Mouse (Mus musculus) G1E (cell line): ENCODE measurements around the gene Tecpr2. TPM values are rescaled to one million over a fixed set of nuclear protein-coding genes. Genes with fewer than 3 reads are reported as not detected.

ENCODE experiments used
- ATAC-seq: 2 replicates; pipeline ENCODE4 v1.8.0; 2016; ENCODE audit warnings: mild to moderate bottlenecking; ENCODE audit not compliant: insufficient number of reproducible peaks, poor library complexity, low FRiP score, severe bottlenecking; ENCODE audit errors: extremely low read depth
- DNase-seq: peaks from one replicate; pipeline ENCODE4 v3.0.0; 2012; ENCODE audit warnings: low spot score
- H3K27me3 ChIP-seq: 2 replicates; pipeline ENCODE4 v1.6.1; 2012; ENCODE audit warnings: mild to moderate bottlenecking, low read length, inconsistent platforms; ENCODE audit not compliant: insufficient read depth
- H3K36me3 ChIP-seq: replicated peaks from 2 replicates; pipeline ENCODE3; 2012; ENCODE audit warnings: mild to moderate bottlenecking, inconsistent platforms
- H3K4me1 ChIP-seq: 2 replicates; pipeline ENCODE4 v1.6.1; 2012; ENCODE audit warnings: low read depth, low read length, inconsistent platforms, mixed read lengths; ENCODE audit not compliant: insufficient read depth
- H3K4me3 ChIP-seq: 2 replicates; pipeline ENCODE4 v1.5.1; 2012; ENCODE audit warnings: low read depth, mild to moderate bottlenecking, inconsistent platforms, low read length, moderate library complexity, mixed read lengths
- H3K9me3 ChIP-seq: replicated peaks from 2 replicates; pipeline ENCODE4 v1.6.1; 2012; ENCODE audit warnings: inconsistent platforms
- CTCF ChIP-seq: IDR thresholded peaks from 2 replicates; pipeline ENCODE4 v1.5.1; 2012; ENCODE audit warnings: low read depth, low read length, inconsistent platforms, mixed read lengths
- GATA1 ChIP-seq: IDR thresholded peaks from 2 replicates; pipeline ENCODE4 v1.6.1; 2012; ENCODE audit warnings: borderline replicate concordance, low read length, inconsistent platforms, mixed read lengths
- GATA2 ChIP-seq: IDR thresholded peaks from 2 replicates; pipeline ENCODE4 v1.6.1; 2012; ENCODE audit warnings: low read depth, low read length, inconsistent platforms, borderline replicate concordance
- POLR2AphosphoS5 ChIP-seq: IDR thresholded peaks from 2 replicates; pipeline ENCODE4 v1.6.1; 2012; ENCODE audit warnings: low read depth, low read length, inconsistent platforms; ENCODE audit not compliant: insufficient replicate concordance
- TAL1 ChIP-seq: conservative IDR thresholded peaks from 2 replicates; pipeline ENCODE4 v1.6.1; 2012; ENCODE audit warnings: low read depth, low read length, inconsistent platforms, mixed read lengths
- polyA plus RNA-seq: library from polyadenylated mRNA; stranded (reverse); fragments of >175 nt; gene quantifications from 2 replicates; pipeline ENCODE4 v1.2.3, GENCODE M21; 2012
- total RNA-seq, 2 experiments: library from RNA; stranded (forward) in 1 of 2; stranded (reverse) in 1 of 2; fragments of 200-1000 nt in 1 of 2; fragments of >200 nt in 1 of 2; fragmentation: Nextera tagmentation in 1 of 2; gene quantifications; 2 replicates each; pipeline ENCODE4 v1.2.3; 2014 to 2017

Tecpr2 gene
- total and polyA plus RNA-seq, 3 experiments: 5.6 to 13.9 (median 8.7) TPM

- ATAC-seq (no peak), DNase-seq (no peak)
- H3K4me1 ChIP-seq: no peaks in the 10 kb centered on the region
- no peak for TF ChIP-seq GATA2
- no peak for TF ChIP-seq CTCF
- no peak for TF ChIP-seq POLR2AphosphoS5
- TF ChIP-seq TAL1: no peak
- no peak for TF ChIP-seq GATA1
- no peaks in the 10 kb centered on the region for H3K27me3 ChIP-seq
- peaks cover 70% of the 10 kb centered on the region for H3K36me3 ChIP-seq
- no peak overlapping the region for H3K4me3 ChIP-seq
- no peaks in the 10 kb centered on the region for H3K9me3 ChIP-seq
Measured at GRCm38 (mm10) chr12:110920254-110920653, 31.2 kb downstream of the Tecpr2 start.

- H3K4me3 ChIP-seq: no peak overlapping the region
- peaks cover 67% of the 10 kb centered on the region for H3K36me3 ChIP-seq
- H3K9me3 ChIP-seq: no peaks in the 10 kb centered on the region
- TF ChIP-seq GATA1 (no peak), CTCF (no peak), GATA2 (no peak), TAL1 (no peak), POLR2AphosphoS5 (no peak)
- no peak for DNase-seq
- H3K4me1 ChIP-seq: no peaks in the 10 kb centered on the region
- H3K27me3 ChIP-seq: no peaks in the 10 kb centered on the region
- ATAC-seq: no peak
Measured at GRCm38 (mm10) chr12:110921572-110921971, 32.5 kb downstream of the Tecpr2 start.

- H3K4me3 ChIP-seq: no peak overlapping the region; the same call in 1 of the 2 replicates
- ATAC-seq: no peak
- DNase-seq: no peak
- TF ChIP-seq POLR2AphosphoS5 (no peak), GATA1 (no peak), CTCF (no peak), TAL1 (no peak), GATA2 (no peak)
- H3K27me3 ChIP-seq: no peaks in the 10 kb centered on the region
- H3K9me3 ChIP-seq: no peaks in the 10 kb centered on the region
- peaks cover 9% of the 10 kb centered on the region for H3K4me1 ChIP-seq
- peaks cover 86% of the 10 kb centered on the region for H3K36me3 ChIP-seq
Measured at GRCm38 (mm10) chr12:110932820-110933219, 43.8 kb downstream of the Tecpr2 start.

GRCm38 (mm10) chr12:110935983-110936620 lies 47.0 kb downstream of the Tecpr2 start:
- H3K9me3 ChIP-seq: no peaks in the 10 kb centered on the region
- H3K4me3 ChIP-seq: no peak overlapping the region
- peaks cover 9% of the 10 kb centered on the region for H3K4me1 ChIP-seq
- ATAC-seq (peak; percentile 71), DNase-seq (peak; percentile 84)
- TF ChIP-seq GATA1 (no peak), CTCF (peak; percentile 82), GATA2 (no peak)
- H3K27me3 ChIP-seq: no peaks in the 10 kb centered on the region
- H3K36me3 ChIP-seq: peaks cover 88% of the 10 kb centered on the region

- Histone ChIP-seq H3K4me1 (peaks cover 9% of the 10 kb centered on the region), H3K9me3 (no peaks in the 10 kb centered on the region), H3K27me3 (no peaks in the 10 kb centered on the region), H3K4me3 (no peak overlapping the region), H3K36me3 (peaks cover 84% of the 10 kb centered on the region)
- TF ChIP-seq GATA2: no peak
- no peak for TF ChIP-seq POLR2AphosphoS5
- TF ChIP-seq TAL1: no peak
- no peak for TF ChIP-seq GATA1
- TF ChIP-seq CTCF: no peak
- DNase-seq (no peak), ATAC-seq (no peak)
Measured at GRCm38 (mm10) chr12:110937496-110937895, 48.4 kb downstream of the Tecpr2 start.

- H3K27me3 ChIP-seq: no peaks in the 10 kb centered on the region
- H3K9me3 ChIP-seq: no peaks in the 10 kb centered on the region
- H3K36me3 ChIP-seq: peaks cover 79% of the 10 kb centered on the region
- DNase-seq: no peak
- no peak overlapping the region for H3K4me3 ChIP-seq
- peaks cover 9% of the 10 kb centered on the region for H3K4me1 ChIP-seq
- no peak for TF ChIP-seq TAL1
- TF ChIP-seq POLR2AphosphoS5: no peak
- TF ChIP-seq CTCF: no peak
- no peak for TF ChIP-seq GATA1
- TF ChIP-seq GATA2: no peak
- ATAC-seq: no peak
Measured at GRCm38 (mm10) chr12:110939385-110939784, 50.3 kb downstream of the Tecpr2 start.
